In genomic region chr2:80560773-80561172, GRCm38 (mm10) we compare ENCODE assay signal across 23 mouse cellular contexts.
"Had no signal": no experiment of that assay in that cellular context is flagged by ENCODE, and none has a peak within 500 bp of the region (broad histone marks: within the 10 kb centered on the region; RNA-seq: fewer than 3 reads in every experiment).

No protein-coding gene starts in this region.

- H3K9ac ChIP-seq: heart, embryonic 12.5 days; heart, embryonic 13.5 days; heart, embryonic 15.5 days; hindbrain, embryonic 12.5 days; hindbrain, embryonic 13.5 days; hindbrain, embryonic 14.5 days; hindbrain, embryonic 15.5 days; intestine, embryonic 15.5 days; kidney, embryonic 15.5 days had no signal

- DNase-seq: heart, adult 2 months; heart, postnatal 10 days; heart, postnatal 14 days; heart, postnatal 36 days; heart, postnatal 4 days; layer of hippocampus, adult 9-11 months had no signal

- H3K27me3 ChIP-seq: heart, embryonic 12.5 days; heart, embryonic 13.5 days; heart, embryonic 15.5 days; hindbrain, embryonic 12.5 days; hindbrain, embryonic 13.5 days; hindbrain, embryonic 15.5 days; intestine, embryonic 15.5 days; kidney, embryonic 15.5 days had no signal

- H3K4me3 ChIP-seq: heart, adult 2 months; heart, embryonic 10.5 days; heart, embryonic 12.5 days; heart, embryonic 13.5 days; heart, embryonic 15.5 days; hindbrain, embryonic 10.5 days; hindbrain, embryonic 12.5 days; hindbrain, embryonic 13.5 days; hindbrain, embryonic 15.5 days; intestine, embryonic 15.5 days; kidney, embryonic 15.5 days; layer of hippocampus, adult 2 months had no signal

- ATAC-seq: hindbrain, embryonic 16.5 days; hindbrain, postnatal 0 days; inflammation-experienced regulatory T-cells, adult 6 months had no signal

- H3K27ac ChIP-seq: heart, adult 2 months; heart, embryonic 10.5 days; heart, embryonic 13.5 days; heart, embryonic 15.5 days; hindbrain, embryonic 10.5 days; hindbrain, embryonic 12.5 days; hindbrain, embryonic 13.5 days; hindbrain, embryonic 14.5 days; hindbrain, embryonic 15.5 days; hindbrain, postnatal 0 days; intestine, embryonic 15.5 days; kidney, embryonic 15.5 days; kidney, postnatal 0 days; layer of hippocampus, adult 2 months had no signal

- H3K4me2 ChIP-seq: heart, embryonic 11.5 days; heart, embryonic 12.5 days; heart, embryonic 13.5 days; heart, embryonic 15.5 days; hindbrain, embryonic 12.5 days; hindbrain, embryonic 13.5 days; hindbrain, embryonic 14.5 days; hindbrain, embryonic 15.5 days; intestine, embryonic 15.5 days; kidney, embryonic 15.5 days had no signal

- H3K4me1 ChIP-seq: hindbrain, embryonic 10.5 days; hindbrain, embryonic 12.5 days; hindbrain, embryonic 13.5 days; hindbrain, embryonic 15.5 days; kidney, embryonic 15.5 days had no signal

- H3K9me3 ChIP-seq: heart, embryonic 10.5 days; heart, embryonic 12.5 days; heart, embryonic 13.5 days; heart, embryonic 15.5 days; hindbrain, embryonic 10.5 days; hindbrain, embryonic 12.5 days; hindbrain, embryonic 13.5 days; hindbrain, embryonic 15.5 days; intestine, embryonic 15.5 days; kidney, embryonic 15.5 days had no signal

- H3K36me3 ChIP-seq: intestine, embryonic 15.5 days had no signal
